Mouse (Mus musculus): ENCODE results near the gene Sox5. TPM values are rescaled to one million over a fixed set of nuclear protein-coding genes. Genes with fewer than 3 reads are reported as not detected.

Sox5 gene
- total RNA-seq, 2 experiments from 2014 or later: 0.89 to 0.99 TPM

GRCm38 (mm10) chr6:144163501-144163900, 618.3 kb downstream of the Sox5 start:
- H3K4me3 ChIP-seq: no peak overlapping the region
- intact Hi-C loops (cut with DNase I): no loop called here
- no peak for DNase-seq
- no peak overlapping the region for H3K27ac ChIP-seq
- no peak for TF ChIP-seq CTCF (IDR thresholded peaks at IDR 0.05)

- no peak overlapping the region for H3K4me3 ChIP-seq
- DNase-seq: no peak
- no peak overlapping the region for H3K27ac ChIP-seq
- no peak for TF ChIP-seq CTCF (IDR thresholded peaks at IDR 0.05)
- intact Hi-C loops (cut with DNase I): no loop called here
These were observed 623.1 kb downstream of the Sox5 start for GRCm38 (mm10) chr6:144158637-144159036.

GRCm38 (mm10) chr6:144154892-144155424, 626.8 kb downstream of the Sox5 start:
- intact Hi-C loops (cut with DNase I): no loop called here
- no peak for TF ChIP-seq CTCF (IDR thresholded peaks at IDR 0.05)
- Histone ChIP-seq H3K4me3 (no peak overlapping the region), H3K27ac (no peak overlapping the region)
- DNase-seq: no peak

DNA sequence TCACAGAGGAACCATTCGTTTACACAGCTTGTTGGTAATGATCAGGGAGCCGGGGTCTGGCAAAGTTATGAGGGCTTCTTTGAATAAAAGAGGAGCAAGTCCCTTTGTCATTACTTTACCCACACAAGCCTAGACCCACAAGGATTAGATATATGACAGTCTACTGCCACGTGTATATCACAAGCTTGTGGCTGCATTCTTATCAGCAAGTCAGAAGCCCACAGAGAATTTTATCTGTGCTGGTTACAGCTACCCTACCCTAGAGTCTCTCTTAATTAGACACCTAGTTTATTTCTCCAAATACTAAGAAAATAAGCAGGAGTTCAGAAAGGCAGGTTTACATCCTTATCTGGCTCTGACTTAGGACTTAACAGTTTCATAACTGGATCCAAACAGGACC, 629.8 kb downstream of the Sox5 start:
- intact Hi-C loops (cut with DNase I): no loop called here
- no peak overlapping the region for H3K27ac ChIP-seq
- no peak overlapping the region for H3K4me3 ChIP-seq
- no peak for DNase-seq
- TF ChIP-seq CTCF (IDR thresholded peaks at IDR 0.05): no peak

- Histone ChIP-seq H3K4me3 (no peak overlapping the region), H3K27ac (no peak overlapping the region)
- TF ChIP-seq CTCF (IDR thresholded peaks at IDR 0.05): no peak
- intact Hi-C loops (cut with DNase I): no loop called here
- no peak for DNase-seq
These were observed 630.7 kb downstream of the Sox5 start for GRCm38 (mm10) chr6:144151075-144151474.

- Histone ChIP-seq H3K27ac (no peak overlapping the region), H3K4me3 (no peak overlapping the region)
- TF ChIP-seq CTCF (IDR thresholded peaks at IDR 0.05): no peak
- no peak for DNase-seq
- intact Hi-C loops (cut with DNase I): no loop called here
These were observed 644.4 kb downstream of the Sox5 start for GRCm38 (mm10) chr6:144137397-144137796.

DNA sequence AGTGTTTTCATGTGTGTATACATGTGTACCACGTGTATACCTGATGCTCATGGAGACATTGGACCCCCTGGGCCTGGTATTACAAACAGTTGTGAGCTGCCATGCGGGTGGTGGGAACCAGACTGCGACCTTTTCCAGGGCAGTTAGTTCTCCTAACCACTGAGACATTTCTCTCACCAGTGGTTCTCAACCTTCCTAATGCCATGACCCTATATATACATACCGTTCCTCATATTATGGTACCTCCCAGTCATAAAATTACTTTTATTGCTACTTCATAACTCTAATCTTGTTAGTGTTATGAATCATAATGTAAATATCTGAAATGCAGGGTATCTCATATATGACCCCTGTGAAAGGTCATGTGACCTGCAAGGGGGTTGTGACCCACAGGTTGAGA, 644.9 kb downstream of the Sox5 start:
- intact Hi-C loops (cut with DNase I): no loop called here
- no peak for DNase-seq
- TF ChIP-seq CTCF (IDR thresholded peaks at IDR 0.05): no peak
- no peak overlapping the region for H3K4me3 ChIP-seq
- no peak overlapping the region for H3K27ac ChIP-seq

GRCm38 (mm10) chr6:144129927-144130326, 651.9 kb downstream of the Sox5 start:
- intact Hi-C loops (cut with DNase I): no loop called here
- H3K4me3 ChIP-seq: no peak overlapping the region
- H3K27ac ChIP-seq: no peak overlapping the region
- no peak for TF ChIP-seq CTCF (IDR thresholded peaks at IDR 0.05)
- DNase-seq: no peak

GRCm38 (mm10) chr6:144119961-144120360, 661.8 kb downstream of the Sox5 start:
- Histone ChIP-seq H3K27ac (no peak overlapping the region), H3K4me3 (no peak overlapping the region)
- no peak for DNase-seq
- intact Hi-C loops (cut with DNase I): no loop called here
- TF ChIP-seq CTCF (IDR thresholded peaks at IDR 0.05): no peak

DNA sequence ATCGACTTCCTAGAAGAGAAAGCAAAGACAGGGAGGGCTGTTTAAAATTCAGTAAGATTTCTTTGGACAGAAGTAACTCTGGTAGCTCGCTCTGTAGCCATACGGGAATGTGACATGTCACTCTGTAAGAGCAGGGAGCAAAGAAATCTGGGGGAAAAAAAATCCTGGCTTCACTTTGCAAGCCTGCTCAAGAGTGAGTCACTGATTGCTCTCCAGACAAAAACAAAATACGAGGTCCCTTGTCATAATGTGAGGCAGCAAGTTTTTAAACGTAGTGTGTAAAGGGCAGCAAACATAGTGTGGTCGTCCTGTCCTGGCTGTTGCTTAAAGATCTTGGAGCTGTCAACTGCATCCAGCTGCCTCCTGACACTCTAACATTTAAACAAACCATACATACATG, 665.1 kb downstream of the Sox5 start:
- intact Hi-C loops (cut with DNase I): no loop called here
- DNase-seq: no peak
- TF ChIP-seq CTCF (IDR thresholded peaks at IDR 0.05): no peak
- no peak overlapping the region for H3K27ac ChIP-seq
- no peak overlapping the region for H3K4me3 ChIP-seq

DNA sequence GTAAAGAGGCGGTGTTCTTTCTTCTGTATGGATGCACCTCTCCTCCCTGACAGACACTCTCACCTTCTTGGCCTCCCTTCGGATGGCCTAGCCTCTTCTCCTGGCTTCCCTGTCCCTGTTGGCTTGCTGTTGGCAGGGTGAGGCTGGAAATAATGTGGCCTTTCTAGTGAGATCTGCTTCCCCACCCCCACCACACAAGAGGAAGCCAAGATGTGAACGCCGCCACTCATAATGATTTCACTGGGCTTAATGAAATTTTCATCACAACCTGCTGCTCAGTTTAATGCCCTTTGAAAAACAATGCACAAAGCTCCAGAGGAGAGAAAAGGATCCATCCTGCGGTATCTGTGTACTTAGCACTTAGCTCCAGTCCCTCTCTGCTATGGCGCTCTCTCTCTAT, 670.2 kb downstream of the Sox5 start:
- intact Hi-C loops (cut with DNase I): no loop called here
- H3K4me3 ChIP-seq: no peak overlapping the region
- H3K27ac ChIP-seq: no peak overlapping the region
- DNase-seq: no peak
- no peak for TF ChIP-seq CTCF (IDR thresholded peaks at IDR 0.05)

- TF ChIP-seq CTCF (IDR thresholded peaks at IDR 0.05): no peak
- H3K27ac ChIP-seq: no peak overlapping the region
These were observed 674.9 kb downstream of the Sox5 start for GRCm38 (mm10) chr6:144106848-144107247.

GRCm38 (mm10) chr6:144105645-144106044, 676.1 kb downstream of the Sox5 start:
- Histone ChIP-seq H3K27ac (no peak overlapping the region), H3K4me3 (no peak overlapping the region)
- TF ChIP-seq CTCF (IDR thresholded peaks at IDR 0.05): no peak
- intact Hi-C loops (cut with DNase I): no loop called here
- no peak for DNase-seq

More at GRCm38 (mm10) chr6:144106848-144107247, 674.9 kb downstream of the Sox5 start:
- no peak overlapping the region for H3K4me3 ChIP-seq
- no peak for DNase-seq
- intact Hi-C loops (cut with DNase I): no loop called here

GRCm38 (mm10) chr6:144103612-144104011, 678.2 kb downstream of the Sox5 start:
- no peak overlapping the region for H3K27ac ChIP-seq
- DNase-seq: no peak
- H3K4me3 ChIP-seq: no peak overlapping the region
- intact Hi-C loops (cut with DNase I): no loop called here
- TF ChIP-seq CTCF (IDR thresholded peaks at IDR 0.05): no peak
